Mouse (Mus musculus) ovary, postnatal 10 days (tissue): Measurements from ENCODE around the gene Sema4d.

Source experiments
- DNase-seq: peaks from one replicate; pipeline ENCODE4 v3.0.0; 2022; ENCODE audit warnings: low spot score

The Sema4d gene

DNA sequence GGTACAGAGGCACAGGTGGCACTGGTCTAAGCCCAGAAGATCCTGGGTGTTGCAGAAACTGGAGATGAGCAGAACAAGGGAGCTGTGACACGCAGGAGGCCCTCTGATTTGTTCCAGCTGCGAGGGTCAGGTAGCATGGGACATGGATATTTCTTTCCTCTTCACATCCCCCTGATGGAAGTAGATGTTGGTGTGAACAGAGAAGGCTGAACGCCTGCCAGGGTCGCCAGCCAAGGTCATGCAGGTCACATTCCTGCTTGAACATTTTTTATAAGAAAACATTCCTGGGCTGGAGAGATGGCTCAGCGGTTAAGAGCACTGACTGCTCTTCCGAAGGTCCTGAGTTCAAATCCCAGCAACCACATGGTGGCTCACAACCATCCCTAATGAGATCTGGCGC is 66.2 kb downstream of the Sema4d start:
- no peak for DNase-seq

DNA sequence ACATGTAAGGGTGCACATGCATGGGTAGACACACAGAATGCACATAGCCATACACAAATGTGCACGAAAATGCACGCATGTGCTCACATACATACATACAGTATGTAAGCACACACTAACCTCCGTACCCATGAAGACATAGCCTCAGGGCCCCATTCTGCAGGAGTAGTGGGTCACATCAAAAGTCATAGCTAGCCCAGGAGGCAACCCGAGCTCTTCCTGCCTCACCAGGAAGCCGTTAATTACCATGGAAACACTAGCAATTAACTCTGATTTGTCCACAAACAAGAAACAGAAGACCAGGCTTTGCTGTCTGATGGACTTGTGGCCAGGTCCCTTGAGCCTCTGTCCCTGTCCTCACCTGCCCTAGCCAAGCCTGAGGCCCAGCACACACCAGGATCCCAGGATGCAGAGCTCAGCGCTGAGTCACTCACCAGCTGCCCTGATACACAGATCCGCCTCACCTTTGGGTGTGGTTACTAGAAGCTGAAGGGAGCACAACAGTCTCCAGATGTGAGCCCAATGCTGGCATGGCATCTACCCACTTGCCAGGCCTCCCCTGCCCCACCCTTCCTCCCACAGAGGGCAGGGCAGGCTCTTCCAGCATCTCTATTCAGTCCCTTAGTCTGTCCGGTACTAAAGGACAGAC is 67.5 kb downstream of the Sema4d start:
- no peak for DNase-seq

DNA sequence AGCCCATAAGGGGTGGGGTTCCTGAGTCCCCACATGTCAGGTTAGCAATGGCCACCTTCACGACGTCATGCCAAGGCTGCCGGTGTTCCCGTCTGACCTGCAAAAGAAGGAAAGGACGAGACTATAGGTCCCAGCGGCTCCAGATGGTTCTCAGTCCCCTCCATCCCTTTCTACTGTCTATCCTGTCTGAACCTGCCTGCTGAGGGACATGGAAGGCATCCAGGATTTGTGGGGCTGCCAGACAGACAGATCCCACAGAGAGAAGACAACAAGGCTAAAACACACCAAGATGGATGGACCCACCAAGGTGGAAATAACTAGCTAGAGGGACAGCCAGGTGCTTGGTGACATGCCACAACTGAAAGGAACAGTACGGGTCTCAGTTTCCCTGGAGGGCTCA is 68.1 kb downstream of the Sema4d start:
- no peak for DNase-seq

DNA sequence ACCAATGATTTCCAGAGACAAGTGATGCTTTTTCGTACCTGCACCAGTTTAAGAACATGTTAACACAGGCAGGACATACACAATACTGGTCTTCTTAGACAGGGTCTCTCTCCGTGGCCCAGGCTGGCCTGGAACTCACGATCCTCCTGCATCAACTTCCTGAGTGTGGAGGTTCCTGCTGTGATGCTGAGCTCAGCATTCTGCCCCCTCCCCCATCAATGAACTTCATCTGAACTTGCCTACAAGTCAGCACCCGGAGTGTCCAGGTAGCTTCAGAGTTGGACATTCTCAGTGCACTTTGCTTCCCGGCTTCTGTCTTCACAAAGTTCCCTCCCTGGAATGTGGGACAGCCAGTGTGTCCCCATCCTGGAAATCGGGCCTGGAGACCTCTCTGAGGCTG is 69.0 kb downstream of the Sema4d start:
- DNase-seq = no peak

DNA sequence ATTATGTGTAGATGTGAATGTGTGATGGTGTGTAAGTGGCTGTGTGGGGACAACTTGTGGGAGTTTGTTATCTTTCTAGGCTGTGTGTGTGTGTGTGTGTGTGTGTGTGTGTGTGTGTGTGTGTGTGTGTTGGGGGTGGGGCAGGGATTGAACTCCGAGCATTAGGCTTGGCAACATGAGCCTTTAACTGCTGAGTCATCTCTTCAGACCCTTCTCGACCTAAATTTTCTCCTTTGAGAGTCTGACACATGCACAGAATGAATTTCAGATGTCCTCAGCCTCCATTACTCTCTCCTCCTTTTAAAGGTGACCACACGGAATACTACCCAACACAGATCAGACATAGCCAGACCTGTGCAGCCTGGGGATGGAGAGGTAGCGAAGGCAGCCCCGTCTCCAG is 70.4 kb downstream of the Sema4d start:
- no peak for DNase-seq

DNA sequence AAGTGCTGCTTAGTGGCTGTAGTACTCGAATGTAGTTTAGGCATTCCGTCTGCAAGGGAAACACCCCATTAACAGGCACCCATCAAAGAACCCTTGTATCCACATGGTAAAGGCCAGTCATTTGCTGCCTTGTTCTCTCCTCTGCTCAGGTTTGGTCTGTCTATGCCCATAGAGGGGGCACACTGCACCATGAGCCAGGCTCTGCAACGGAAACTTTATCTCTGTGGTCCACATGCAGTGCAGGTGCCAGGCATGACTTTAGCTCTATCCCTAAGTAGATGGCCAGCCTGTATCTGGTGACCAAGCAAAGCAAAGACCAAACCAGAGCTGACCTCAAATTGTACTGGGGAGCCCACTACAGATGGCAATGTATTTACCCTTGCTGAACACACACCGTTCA is 73.0 kb downstream of the Sema4d start:
- DNase-seq = no peak

DNA sequence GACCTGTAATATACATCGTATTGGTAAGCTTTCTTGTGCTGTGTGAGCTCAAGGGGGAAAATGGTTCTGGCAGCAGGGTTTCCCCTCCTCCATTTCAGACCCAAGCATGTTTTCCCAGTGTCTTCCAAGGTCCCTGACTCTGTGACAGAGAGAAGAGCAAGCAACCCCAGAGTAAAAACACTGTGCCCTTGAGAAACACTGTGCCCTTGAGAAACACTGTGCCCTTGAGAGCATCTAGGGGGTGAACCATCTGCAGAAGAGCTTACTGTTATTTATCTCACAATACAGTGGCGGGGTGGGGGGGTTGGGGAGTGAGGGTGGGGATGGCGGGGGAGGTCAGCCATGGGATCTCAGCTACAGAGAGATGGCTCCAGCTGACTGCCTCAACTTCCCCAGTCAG is 74.3 kb downstream of the Sema4d start:
- DNase-seq = no peak

DNA sequence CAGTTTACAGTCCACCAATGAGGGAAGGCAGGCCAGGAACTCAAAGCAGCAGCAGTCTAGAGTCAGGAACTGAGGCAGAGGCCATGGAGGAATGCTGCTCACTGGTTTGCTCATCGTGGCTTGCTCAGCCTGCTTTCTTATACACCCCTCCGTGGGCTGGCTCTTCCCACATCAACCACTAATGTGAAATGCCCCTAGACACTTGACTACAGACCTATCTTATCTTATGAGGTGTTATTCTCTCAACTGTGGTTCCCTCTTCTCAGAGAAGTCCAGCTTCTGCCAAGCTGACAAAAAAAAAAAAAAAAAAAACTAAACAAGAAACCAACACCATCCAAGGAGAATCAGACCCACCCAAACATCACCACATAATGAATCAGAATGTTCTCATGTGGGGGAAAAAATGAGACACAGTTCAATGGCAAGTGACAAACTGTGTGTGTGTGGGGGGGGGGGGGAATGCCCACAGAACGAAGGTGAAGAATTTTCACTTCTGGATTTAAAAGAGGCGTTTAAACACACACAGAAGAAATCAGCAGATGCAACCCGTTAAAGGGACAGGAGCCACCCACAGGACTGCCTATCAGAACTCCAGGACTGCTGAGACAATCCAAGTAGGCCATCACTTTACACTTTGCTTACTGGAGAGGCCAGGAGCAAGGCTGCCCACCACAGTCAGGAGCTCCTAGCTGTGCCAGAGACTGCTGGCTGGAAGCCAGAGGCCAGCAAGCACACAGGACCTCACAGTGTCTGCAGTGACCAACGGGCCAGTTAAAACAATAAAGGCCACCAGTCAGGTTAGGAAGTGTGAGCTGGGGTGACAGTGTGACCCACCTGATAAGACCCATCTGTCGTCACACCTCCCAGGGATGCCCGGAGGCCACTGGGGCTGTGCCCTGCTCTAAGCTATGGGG is 76.9 kb downstream of the Sema4d start:
- no peak for DNase-seq

DNA sequence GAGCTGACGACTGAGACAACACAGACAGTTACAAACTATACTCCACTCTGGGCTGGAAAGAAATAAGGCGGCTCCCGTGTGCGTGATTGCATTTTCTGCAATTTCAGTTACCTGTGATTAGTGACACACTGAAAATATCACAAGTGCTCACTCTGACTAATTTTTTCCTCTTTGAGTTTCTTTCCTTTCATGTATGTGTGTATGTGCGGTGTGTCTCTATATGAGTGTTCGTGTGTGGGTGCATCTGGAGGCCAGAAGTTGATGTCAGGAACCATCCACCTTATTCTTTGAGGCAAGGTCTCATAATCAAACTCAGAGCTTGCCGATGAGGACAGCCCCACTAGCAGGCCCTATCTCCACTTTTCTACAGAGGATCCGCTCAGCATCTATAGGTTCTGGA is 81.5 kb downstream of the Sema4d start:
- DNase-seq = no peak

DNA sequence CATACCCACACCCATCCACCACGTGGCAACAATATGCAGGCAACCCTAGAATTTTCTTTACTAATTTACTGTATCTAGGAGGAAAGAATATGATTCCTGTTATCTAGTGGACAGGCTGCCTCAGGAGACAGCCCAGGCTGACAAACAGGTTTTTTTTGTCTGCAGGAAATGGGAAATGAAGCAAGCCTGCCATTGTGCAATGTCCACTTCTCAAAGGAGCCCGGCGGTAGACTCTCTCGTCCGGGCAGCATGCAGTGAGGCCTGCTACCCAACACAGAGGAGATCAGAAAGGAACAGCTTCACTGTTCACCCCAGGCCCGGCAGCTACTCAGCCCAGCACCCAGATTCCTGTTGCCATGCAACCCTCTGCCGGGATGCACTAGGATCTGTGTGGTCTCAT is 82.8 kb downstream of the Sema4d start:
- DNase-seq = no peak

DNA sequence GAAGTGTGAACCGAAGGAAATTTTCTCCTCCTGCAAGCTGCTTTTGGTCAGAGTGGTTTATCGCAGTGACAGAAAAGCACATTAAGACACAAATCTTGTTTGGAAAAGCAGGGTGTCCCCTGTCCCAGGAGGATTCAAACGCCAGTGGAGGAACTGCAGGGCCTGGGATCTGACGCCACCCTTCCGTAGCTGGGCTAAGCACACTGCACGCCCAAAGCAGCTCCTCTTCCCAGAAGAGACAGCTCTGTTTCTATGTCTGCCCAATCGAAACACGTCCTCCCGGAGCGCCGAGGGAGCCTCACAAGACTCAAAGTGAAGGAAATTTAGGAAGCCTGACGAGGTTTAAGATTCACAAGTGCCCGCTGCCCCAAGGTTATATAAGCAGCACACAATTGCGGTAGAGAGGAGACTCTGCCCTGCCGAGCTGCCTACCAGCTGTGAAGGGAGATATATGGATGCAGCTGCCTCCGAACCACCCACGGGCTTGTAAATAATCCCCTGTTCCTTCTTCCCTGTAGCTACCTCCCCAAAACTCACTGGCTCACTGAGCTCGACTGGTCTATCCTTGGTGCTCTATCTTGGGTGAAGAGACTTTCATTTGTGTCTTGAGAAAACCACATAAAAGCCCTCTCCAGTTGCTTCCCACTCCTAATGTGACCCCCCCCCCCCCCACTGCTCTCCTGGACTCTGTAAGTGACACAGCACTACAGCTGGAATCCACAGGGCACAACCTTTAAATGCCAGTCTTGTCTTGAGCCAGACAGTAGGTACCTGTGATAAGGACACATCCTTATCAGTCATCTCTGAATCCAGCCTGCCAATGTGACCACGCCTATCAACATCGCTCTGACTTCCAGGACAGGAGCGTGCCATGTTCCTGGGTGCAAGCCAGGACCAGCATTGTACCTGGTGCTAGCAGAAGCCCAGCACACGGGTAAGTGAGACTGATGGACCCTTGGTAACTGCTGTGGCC is 87.4 kb downstream of the Sema4d start:
- no peak for DNase-seq

DNA sequence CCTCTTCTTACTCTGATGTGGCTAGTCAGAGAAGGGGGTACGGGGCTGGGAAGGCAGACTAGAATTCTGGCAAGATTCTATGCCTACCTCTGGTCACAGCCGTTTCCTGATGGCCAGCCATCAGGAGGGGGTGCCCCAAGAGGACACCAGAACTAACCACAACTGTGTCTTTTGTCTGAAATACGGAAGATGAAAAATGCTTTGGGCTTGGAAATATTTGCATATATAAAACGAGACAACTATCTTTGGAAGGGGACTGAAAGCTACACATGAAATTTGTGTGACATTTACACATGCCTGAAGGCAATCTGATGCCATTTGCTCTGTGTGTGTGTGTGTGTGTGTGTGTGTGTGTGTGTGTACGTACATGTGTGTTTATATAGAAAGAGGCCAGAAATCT is 89.7 kb downstream of the Sema4d start:
- no peak for DNase-seq

DNA sequence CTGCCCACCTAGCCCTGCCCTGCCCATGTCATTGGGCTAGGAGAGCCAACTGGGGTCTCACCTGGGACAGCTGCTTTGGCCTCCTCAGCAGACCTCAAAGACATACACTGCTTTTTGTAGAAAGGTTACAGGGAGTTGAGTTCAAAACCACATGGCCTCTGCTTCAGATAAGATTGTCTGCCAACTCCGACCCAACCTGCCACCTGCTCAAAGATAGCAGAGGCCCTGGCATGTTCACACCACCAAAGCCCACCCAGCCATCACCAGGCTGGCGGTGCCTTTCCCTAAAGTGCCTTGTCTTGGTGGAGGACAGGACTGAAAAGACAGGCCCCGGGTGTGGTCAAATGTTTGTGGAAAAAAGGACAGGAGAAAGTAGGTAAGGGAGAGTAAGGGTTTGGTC is 95.2 kb downstream of the Sema4d start:
- no peak for DNase-seq

DNA sequence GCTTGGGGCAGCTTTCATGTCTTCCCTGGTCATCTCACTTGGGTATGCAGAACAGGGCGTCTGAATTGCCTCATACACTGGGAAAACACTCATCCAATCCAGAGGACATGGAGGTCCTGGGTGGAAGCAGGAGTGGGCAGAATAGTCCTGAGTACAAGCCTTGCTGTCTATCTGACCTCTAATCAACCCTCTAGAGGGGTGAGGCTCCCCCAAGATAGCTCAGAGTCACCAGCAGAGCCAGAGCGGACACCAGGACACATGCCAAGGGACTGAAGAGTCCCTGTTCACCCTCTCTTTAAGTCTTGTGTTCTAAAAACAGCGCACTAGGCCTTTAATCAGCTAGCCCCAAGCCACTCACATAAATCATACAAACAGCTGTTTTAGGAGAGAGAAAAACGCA is 95.7 kb downstream of the Sema4d start:
- no peak for DNase-seq

DNA sequence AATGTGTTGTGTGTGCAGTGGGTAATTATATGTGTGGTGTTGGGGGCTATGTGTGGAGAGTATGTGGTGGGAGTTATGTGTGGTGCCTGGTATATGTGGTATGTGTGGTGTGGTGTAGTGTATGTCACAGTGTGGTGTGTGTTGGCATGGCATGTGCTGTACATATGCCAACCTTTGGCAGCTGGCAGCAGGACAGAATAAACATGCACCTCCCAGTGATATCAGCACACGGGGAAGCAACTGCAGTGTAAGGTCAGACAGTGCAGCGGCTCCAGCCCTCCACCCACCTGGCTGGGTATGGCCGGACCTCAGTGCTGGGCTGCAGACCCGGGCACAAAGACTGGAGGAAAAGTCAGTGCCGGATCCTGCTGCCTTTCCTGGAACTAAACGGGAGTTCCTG is 96.1 kb downstream of the Sema4d start:
- DNase-seq = no peak

DNA sequence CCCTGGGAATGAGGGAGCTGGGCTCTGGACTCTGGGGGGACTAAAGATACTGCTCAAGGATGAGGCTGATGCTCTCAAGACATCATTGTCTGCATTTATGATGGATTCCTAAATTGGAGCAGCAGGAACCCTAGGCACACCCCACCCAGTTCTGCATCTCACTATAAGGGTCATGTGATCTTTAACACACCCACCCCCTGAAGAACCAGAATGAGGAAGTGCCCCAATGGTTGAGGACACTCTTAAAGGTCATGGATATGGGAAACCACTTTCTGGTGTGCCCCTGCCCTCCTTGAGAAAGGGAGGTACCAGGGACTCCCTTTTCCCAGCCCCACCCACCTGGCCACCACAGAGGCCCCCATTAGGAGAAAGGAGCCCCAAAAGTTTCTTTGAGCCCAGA is 97.1 kb downstream of the Sema4d start:
- no peak for DNase-seq

DNA sequence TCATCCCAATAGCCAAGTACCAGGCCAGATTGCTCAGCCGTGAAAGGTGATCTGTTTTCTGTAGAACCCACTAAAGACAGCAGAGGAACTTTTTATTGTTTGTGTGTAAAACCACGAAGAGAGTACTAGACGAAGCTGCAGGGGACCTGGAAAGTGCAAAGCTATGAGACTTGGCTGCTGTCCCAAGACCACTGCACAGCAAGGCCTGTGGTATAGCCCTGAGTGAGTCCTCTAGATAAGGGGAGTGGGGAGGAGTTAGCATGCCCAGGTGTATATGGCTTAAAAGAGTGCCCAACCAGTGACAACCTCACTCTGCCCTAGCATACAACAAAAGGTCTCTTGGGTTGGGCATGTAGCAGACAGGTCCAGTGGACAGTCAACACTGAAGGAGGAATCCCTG is 104.9 kb downstream of the Sema4d start:
- DNase-seq = no peak

DNA sequence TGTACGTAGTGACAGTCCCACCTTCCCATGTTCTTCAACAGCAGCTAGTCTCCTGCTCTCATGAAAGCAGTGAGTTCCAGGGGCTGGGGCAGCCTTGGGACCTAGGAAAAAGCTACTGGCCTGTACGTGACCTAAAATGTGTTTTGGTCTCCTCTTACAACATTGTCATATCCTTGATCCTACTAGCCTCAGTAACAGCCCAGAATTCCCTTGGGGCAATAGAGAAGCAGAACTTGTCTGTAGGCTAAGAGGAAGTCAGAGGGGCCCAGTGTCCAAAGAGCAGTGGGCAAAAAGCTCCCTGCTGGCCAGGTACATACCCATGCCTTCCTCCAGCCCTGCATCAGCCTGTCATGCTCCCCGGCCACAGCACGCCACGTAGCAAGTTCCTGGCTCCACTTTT is 106.6 kb downstream of the Sema4d start:
- no peak for DNase-seq

DNA sequence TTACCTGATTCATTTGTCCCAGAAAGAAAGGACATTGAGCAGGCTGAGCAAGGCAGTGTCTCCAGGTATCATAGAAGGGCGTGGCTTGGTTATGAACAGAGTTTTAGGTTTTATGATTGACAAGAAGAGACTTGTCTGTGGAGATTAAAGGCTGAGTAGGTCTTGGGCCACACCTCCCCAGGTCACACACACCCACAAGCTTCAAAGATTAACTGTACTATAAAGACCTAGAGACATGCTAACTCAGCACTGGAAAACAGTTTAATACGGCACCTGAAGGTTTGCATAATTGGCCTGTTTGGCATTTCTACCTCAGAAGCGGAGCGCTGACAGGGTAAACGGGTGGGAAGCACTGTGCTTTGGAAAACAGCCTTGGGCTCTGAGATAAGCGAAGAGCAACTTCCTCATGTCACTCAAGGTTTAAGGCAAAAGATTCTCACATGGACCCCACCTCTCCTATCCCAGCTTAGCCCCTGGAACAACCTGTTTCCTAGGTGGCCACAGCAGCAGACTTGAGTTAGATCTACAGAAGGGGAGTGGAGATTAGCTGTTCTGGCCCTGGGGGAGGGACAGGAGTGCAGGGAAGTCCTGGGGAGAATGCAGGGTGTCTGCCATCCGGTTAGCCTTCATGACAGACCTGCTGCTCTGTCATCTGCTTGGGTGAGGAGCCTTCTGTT is 108.1 kb downstream of the Sema4d start:
- no peak for DNase-seq

DNA sequence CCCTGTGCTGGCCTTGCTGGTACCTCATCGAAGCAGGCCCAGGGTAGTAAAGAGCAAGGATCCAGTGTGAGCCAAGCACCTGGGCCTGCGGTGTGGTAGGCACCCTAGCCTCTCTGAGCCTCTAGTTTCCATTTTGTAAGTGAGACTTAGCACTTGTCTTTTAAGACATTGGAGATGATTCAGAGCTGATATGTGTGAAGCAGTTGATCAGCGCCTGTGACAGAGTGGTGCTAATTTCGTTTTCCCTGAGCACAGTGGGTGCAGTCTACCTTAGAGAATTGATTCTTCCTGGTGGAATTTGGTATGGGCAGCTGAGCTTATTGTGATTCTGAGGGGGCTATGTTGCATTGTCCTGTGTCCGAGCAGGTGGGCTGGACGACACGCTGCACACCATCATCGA is 111.9 kb downstream of the Sema4d start:
- no peak for DNase-seq

DNA sequence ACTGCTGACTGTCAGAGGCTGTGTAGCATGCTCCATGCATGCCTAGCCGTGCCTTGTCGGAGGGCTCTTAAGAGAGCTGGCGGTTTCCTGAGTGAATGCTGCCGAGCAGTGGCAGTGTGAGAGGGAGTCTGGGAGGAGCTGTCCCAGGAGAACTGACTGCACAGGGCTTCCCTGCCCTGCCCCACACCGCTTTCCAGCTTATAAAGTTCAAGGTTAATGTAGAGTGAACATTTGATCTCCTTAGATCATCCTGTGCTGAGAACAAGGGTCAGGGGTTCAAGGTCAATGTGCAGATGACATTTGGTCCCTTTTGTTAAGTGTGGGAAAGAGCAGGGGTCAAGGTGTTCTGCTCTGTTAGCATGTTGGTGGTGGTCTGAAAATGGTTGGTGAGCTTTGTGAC is 112.5 kb downstream of the Sema4d start:
- no peak for DNase-seq

DNA sequence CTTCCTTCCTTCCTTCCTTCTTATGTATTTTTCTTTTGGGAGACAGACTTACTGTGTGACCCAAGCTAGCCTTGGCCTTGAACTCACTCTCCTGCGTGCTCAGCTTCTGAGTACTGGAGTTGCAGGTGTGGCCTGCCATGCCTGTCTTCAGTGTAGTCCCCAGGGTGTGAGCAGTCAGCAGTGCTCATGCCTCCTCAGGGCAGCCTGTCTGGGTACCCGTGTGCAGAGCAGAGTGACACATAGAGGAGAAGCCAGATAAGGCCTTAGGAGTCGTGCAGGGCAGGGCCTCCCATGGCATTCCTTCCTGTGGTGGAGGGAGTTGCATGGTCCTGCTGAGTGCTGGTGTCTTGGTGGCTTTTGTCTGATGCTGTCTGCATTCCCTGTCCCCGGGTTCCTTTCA is 114.2 kb downstream of the Sema4d start:
- DNase-seq = no peak
